Comparison of ENCODE assay signal across 21 mouse cellular contexts in the genomic region with DNA sequence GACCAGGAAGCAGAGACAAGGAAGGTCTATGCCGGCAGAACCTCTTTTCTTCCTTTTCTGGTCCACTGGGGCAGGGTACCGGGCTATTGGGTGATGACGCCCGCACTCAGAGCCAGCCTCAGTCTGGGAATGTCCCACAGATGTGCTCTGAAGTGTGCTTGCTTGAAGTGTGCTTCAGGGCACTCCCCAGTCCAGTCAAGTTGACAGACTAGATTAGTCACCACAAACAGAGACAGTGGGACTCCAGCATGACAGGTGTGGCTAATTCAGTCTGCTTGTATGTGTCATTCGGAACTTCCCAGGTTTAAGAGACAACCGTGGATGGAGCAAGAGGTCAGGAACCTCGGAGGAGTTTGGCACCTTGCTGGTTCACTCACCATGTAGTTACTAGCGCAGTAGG. TPM values are rescaled to one million over a fixed set of nuclear protein-coding genes. Genes with fewer than 3 reads are reported as not detected.
DNase-seq lines count a peak whose midpoint lies in the region; ATAC-seq and TF ChIP-seq lines count a peak whose summit lies in the region.
"Had no signal": no experiment of that assay in that cellular context is flagged by ENCODE, and none has a peak within 500 bp of the region (broad histone marks: within the 10 kb centered on the region; RNA-seq: fewer than 3 reads in every experiment).

No protein-coding gene starts in this region.

- WGBS in lung, postnatal 0 days: 53% methylated on average over 8 of the region's 8 CpGs
- WGBS in small intestine, adult 2 months: 83% methylated on average over 8 of the region's 8 CpGs

- TF ChIP-seq POLR2A in small intestine, adult 2 months (IDR thresholded peaks at IDR 0.05; ENCODE audit: low read depth, low read length): no peak

- H3K27me3 ChIP-seq in E14TG2a.4 (ENCODE audit: insufficient read depth, low read length): peaks cover 18% of the 10 kb centered on the region
- H3K27me3 ChIP-seq in lung, postnatal 0 days (replicated peaks; ENCODE audit: insufficient read depth, low read length): no peaks in the 10 kb centered on the region
- no peaks in the 10 kb centered on the region for H3K27me3 ChIP-seq in small intestine, adult 2 months (ENCODE audit: control insufficient read depth, insufficient read depth, low read length)
- H3K27me3 ChIP-seq: hindbrain, embryonic 15.5 days had no signal

- H3K36me3 ChIP-seq in E14TG2a.4 (ENCODE audit: insufficient read depth, low read length): no peaks in the 10 kb centered on the region
- no peaks in the 10 kb centered on the region for H3K36me3 ChIP-seq in lung, postnatal 0 days (ENCODE audit: insufficient read depth, low read length)
- no peaks in the 10 kb centered on the region for H3K36me3 ChIP-seq in small intestine, adult 2 months (ENCODE audit: control insufficient read depth, insufficient read depth, low read length)
- H3K36me3 ChIP-seq: hindbrain, embryonic 15.5 days had no signal

- peak; percentile 88 for ATAC-seq in lung, postnatal 0 days
- ATAC-seq in erythroid progenitor cell, adult 5-6 weeks (replicated peaks; ENCODE audit: low FRiP score, poor library complexity, severe bottlenecking): no peak
- ATAC-seq: CD4-positive, CD25-positive, alpha-beta regulatory T cell, adult 4 months; liver, postnatal 0 days had no signal

- peaks cover 36% of the 10 kb centered on the region for H3K4me1 ChIP-seq in E14TG2a.4 (replicated peaks; ENCODE audit: low read depth, low read length)
- H3K4me1 ChIP-seq in lung, postnatal 0 days (ENCODE audit: insufficient read depth, low read depth, low read length): peaks cover 3% of the 10 kb centered on the region; the same call in 1 of the 2 replicates
- H3K4me1 ChIP-seq in small intestine, adult 2 months (ENCODE audit: control insufficient read depth, insufficient read depth, insufficient read length, low read length): peaks cover 11% of the 10 kb centered on the region

- peak overlapping the region; percentile 73 for H3K27ac ChIP-seq in lung, postnatal 0 days (ENCODE audit: low read length)
- peak overlapping the region; percentile 65; the same call in 1 of the 2 replicates for H3K27ac ChIP-seq in small intestine, adult 2 months (ENCODE audit: insufficient read depth, low read depth, low read length)
- H3K27ac ChIP-seq: hindbrain, embryonic 15.5 days had no signal

- DNase-seq in 3T3-L1 (ENCODE audit: low read depth, low spot score): peak; percentile 59
- DNase-seq in lung, postnatal 0 days (ENCODE audit: low spot score): peak; percentile 76
- no peak for DNase-seq in testis, postnatal 14 days (ENCODE audit: low spot score)
- DNase-seq in adrenal gland, adult (ENCODE audit: inconsistent age in 2 of 2, low spot score in 1 of 2): no peak
- DNase-seq: cerebellum, adult 8-10 months; heart, postnatal 14 days; kidney, adult 11 months; kidney, postnatal 25 days; left cerebral cortex, postnatal 4 days; liver; liver, postnatal 0 days; right cerebral cortex, adult 18-20 months had no signal

- H3K9me3 ChIP-seq in E14TG2a.4 (ENCODE audit: low read length): no peaks in the 10 kb centered on the region
- H3K9me3 ChIP-seq in lung, postnatal 0 days (ENCODE audit: low read length): no peaks in the 10 kb centered on the region
- H3K9me3 ChIP-seq: hindbrain, embryonic 15.5 days had no signal

- no peak for TF ChIP-seq CTCF in E14TG2a.4 (conservative IDR thresholded peaks at IDR 0.05; ENCODE audit: low read length)
- TF ChIP-seq CTCF in lung, postnatal 0 days (IDR thresholded peaks at IDR 0.05): no peak
- TF ChIP-seq CTCF in small intestine, adult 2 months (IDR thresholded peaks at IDR 0.05; ENCODE audit: extremely low read depth, insufficient read length, insufficient replicate concordance, low read depth, low read length): no peak

- no peak overlapping the region for H3K9ac ChIP-seq in lung, postnatal 0 days (replicated peaks; ENCODE audit: low read depth)
- H3K9ac ChIP-seq: hindbrain, embryonic 15.5 days; liver, postnatal 0 days had no signal

- no peak overlapping the region for H3K4me2 ChIP-seq in lung, postnatal 0 days (replicated peaks; ENCODE audit: low read depth, low read length)
- H3K4me2 ChIP-seq: heart, embryonic 11.5 days; hindbrain, embryonic 15.5 days had no signal

- peak overlapping the region; percentile 67 for H3K4me3 ChIP-seq in E14TG2a.4 (replicated peaks; ENCODE audit: low read length)
- no peak overlapping the region for H3K4me3 ChIP-seq in lung, postnatal 0 days (ENCODE audit: low read depth, low read length)
- H3K4me3 ChIP-seq in small intestine, adult 2 months (ENCODE audit: low read depth, low read length): no peak overlapping the region
- H3K4me3 ChIP-seq: hindbrain, embryonic 15.5 days had no signal

- TF ChIP-seq EP300 in lung, postnatal 0 days (IDR thresholded peaks at IDR 0.05): peak; percentile 100

RNA-seq across cellular contexts. Expression of a gene that starts 27.9 kb away (rescaled TPM):
- 19.2 and 22.4 TPM in 2 replicates for polyA plus RNA-seq in lung, postnatal 0 days (2015; fragmentation: Nextera tagmentation; extraction: Ambion mirVana)
- 1.8 and 11.7 TPM in 2 replicates for polyA plus RNA-seq in small intestine, adult 2 months (2012; rRNA removed)
- not detected in 2 replicates for total RNA-seq in erythroid progenitor cell, adult 5-6 weeks (2015; ENCODE audit: low replicate concordance)
- total RNA-seq in erythroid progenitor cell, adult 5-6 weeks (2017; ENCODE audit: low replicate concordance): not detected in 2 replicates
- total RNA-seq: granulocyte monocyte progenitor cell, adult 5-6 weeks; left cerebral cortex, postnatal 4 days; megakaryocyte-erythroid progenitor cell, adult 5-6 weeks; MEL had no signal
- polyA plus RNA-seq: hindbrain, embryonic 15.5 days had no signal

Comparison
In these comparisons a context has a peak if more than half of its experiments do, and no peak if none do; other contexts are left out.
1. DNase-seq: peak in 3T3-L1 (single experiment) and lung, postnatal 0 days (single experiment); none in testis, postnatal 14 days (single experiment) and adrenal gland, adult (0 of 2).